ENCODE assay signal across 15 mouse cellular contexts in genomic region chr7:115076781-115077180, GRCm38 (mm10).
"Had no signal": no experiment of that assay in that cellular context is flagged by ENCODE, and none has a peak within 500 bp of the region (broad histone marks: within the 10 kb centered on the region; RNA-seq: fewer than 3 reads in every experiment).

No protein-coding gene starts in this region.

- H3K9me3 ChIP-seq: liver, embryonic 12.5 days; lung, embryonic 15.5 days; midbrain, embryonic 10.5 days; midbrain, embryonic 13.5 days; midbrain, embryonic 15.5 days; neural tube, embryonic 12.5 days had no signal

- DNase-seq: lung, adult 2 months; lung, postnatal 14 days; lung, postnatal 36 days; right cerebral cortex, postnatal 14 days; thymus, adult 18-20 months; thymus, postnatal 14 days; thymus, postnatal 36 days had no signal

- H3K36me3 ChIP-seq: liver, embryonic 12.5 days; lung, embryonic 15.5 days; midbrain, embryonic 10.5 days; midbrain, embryonic 13.5 days; midbrain, embryonic 15.5 days; neural tube, embryonic 12.5 days had no signal

- H3K4me1 ChIP-seq: liver, embryonic 12.5 days; lung, embryonic 15.5 days; midbrain, embryonic 10.5 days; midbrain, embryonic 13.5 days; midbrain, embryonic 15.5 days; neural tube, embryonic 12.5 days had no signal

- H3K9ac ChIP-seq: liver, embryonic 12.5 days; liver, embryonic 14.5 days; lung, embryonic 15.5 days; midbrain, embryonic 13.5 days; midbrain, embryonic 15.5 days; neural tube, embryonic 12.5 days had no signal

- H3K27ac ChIP-seq: liver, embryonic 12.5 days; liver, embryonic 14.5 days; lung, embryonic 15.5 days; midbrain, embryonic 10.5 days; midbrain, embryonic 13.5 days; midbrain, embryonic 15.5 days; neural tube, embryonic 12.5 days had no signal

- H3K4me2 ChIP-seq: liver, embryonic 12.5 days; lung, embryonic 15.5 days; midbrain, embryonic 13.5 days; midbrain, embryonic 15.5 days; neural tube, embryonic 12.5 days had no signal

- H3K27me3 ChIP-seq: liver, embryonic 12.5 days; lung, embryonic 15.5 days; midbrain, embryonic 13.5 days; midbrain, embryonic 15.5 days; neural tube, embryonic 12.5 days had no signal

- H3K4me3 ChIP-seq: liver, embryonic 12.5 days; lung, embryonic 15.5 days; midbrain, embryonic 10.5 days; midbrain, embryonic 13.5 days; midbrain, embryonic 15.5 days; neural tube, embryonic 12.5 days had no signal

- ATAC-seq: liver, embryonic 12.5 days; lung, postnatal 0 days; midbrain, embryonic 13.5 days; midbrain, embryonic 15.5 days had no signal
